Mouse (Mus musculus): ENCODE data around the gene Hnf1a. TPM values are rescaled to one million over a fixed set of nuclear protein-coding genes. Genes with fewer than 3 reads are reported as not detected.

Hnf1a gene
- total RNA-seq (2014; rRNA removed): not detected in 2 replicates
- not detected in 2 replicates for polyA plus RNA-seq (2015; fragmentation: Nextera tagmentation; extraction: Ambion mirVana)

- no peak within 1 kb of the TSS for H3K27ac ChIP-seq (ENCODE audit: low read depth, low read length)
- DNase-seq: no peak
- H3K9me3 ChIP-seq (ENCODE audit: low read length): no peaks in the 10 kb centered on the region
- H3K4me3 ChIP-seq (ENCODE audit: low read depth, low read length): no peak within 1 kb of the TSS
- no peak within 1 kb of the TSS for H3K4me2 ChIP-seq (ENCODE audit: low read depth)
- H3K4me1 ChIP-seq (ENCODE audit: insufficient read depth): no peaks in the 10 kb centered on the region
- H3K9ac ChIP-seq: no peak within 1 kb of the TSS
- no peak for ATAC-seq
- H3K27me3 ChIP-seq (ENCODE audit: insufficient read depth, low read length): no peaks in the 10 kb centered on the region
- 86% methylated on average over 17 of the region's 17 CpGs for WGBS
- no peak for TF ChIP-seq CTCF (IDR thresholded peaks at IDR 0.05; ENCODE audit: low read depth)
- H3K36me3 ChIP-seq (ENCODE audit: insufficient read depth): no peaks in the 10 kb centered on the region
These were observed at the start of gene Hnf1a for GRCm38 (mm10) chr5:114970824-114971227. Hnf1a (minus strand) TSS chr5:114971094.

DNA sequence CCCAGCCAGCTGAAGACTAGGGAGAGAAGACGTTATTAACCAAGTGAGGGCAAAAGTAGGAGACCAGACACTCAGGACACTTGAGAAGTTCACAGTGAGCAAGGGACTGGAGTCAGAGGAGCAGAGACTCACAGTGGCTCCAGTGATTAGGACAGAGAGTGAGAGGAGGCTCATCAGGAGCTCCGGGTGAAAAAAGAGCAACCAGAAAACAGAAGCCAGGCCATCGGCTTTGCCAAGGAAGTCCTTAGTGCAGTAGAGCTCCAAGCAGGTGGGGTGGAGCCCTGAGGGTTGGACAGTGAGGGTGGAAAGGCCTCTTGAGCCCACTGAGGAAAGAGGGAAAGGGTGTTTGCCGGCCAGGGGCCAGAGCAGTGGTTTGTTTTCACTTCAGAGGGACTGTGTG is 47.9 kb upstream of the Hnf1a start:
- no peak for TF ChIP-seq CTCF (IDR thresholded peaks at IDR 0.05; ENCODE audit: low read depth)
- no peaks in the 10 kb centered on the region for H3K9me3 ChIP-seq (ENCODE audit: low read length)
- ATAC-seq: no peak
- 73% methylated on average over 4 of the region's 4 CpGs for WGBS
- no peaks in the 10 kb centered on the region for H3K36me3 ChIP-seq (ENCODE audit: insufficient read depth)
- no peak overlapping the region for H3K4me2 ChIP-seq (ENCODE audit: low read depth)
- H3K9ac ChIP-seq: no peak overlapping the region
- no peaks in the 10 kb centered on the region for H3K4me1 ChIP-seq (ENCODE audit: insufficient read depth)
- DNase-seq: no peak
- H3K27ac ChIP-seq (ENCODE audit: low read depth, low read length): no peak overlapping the region
- no peak overlapping the region for H3K4me3 ChIP-seq (ENCODE audit: low read depth, low read length)
- H3K27me3 ChIP-seq (ENCODE audit: insufficient read depth, low read length): no peaks in the 10 kb centered on the region

- Histone ChIP-seq H3K4me3 (ENCODE audit: low read depth, low read length) (no peak overlapping the region), H3K4me2 (ENCODE audit: low read depth) (no peak overlapping the region), H3K27ac (ENCODE audit: low read depth, low read length) (no peak overlapping the region), H3K9me3 (ENCODE audit: low read length) (no peaks in the 10 kb centered on the region), H3K27me3 (ENCODE audit: insufficient read depth, low read length) (no peaks in the 10 kb centered on the region), H3K4me1 (ENCODE audit: insufficient read depth) (peaks cover 3% of the 10 kb centered on the region; the same call in 1 of the 2 replicates), H3K9ac (no peak overlapping the region), H3K36me3 (ENCODE audit: insufficient read depth) (no peaks in the 10 kb centered on the region)
- no peak for TF ChIP-seq CTCF (IDR thresholded peaks at IDR 0.05; ENCODE audit: low read depth)
- DNase-seq (no peak), ATAC-seq (no peak)
- whole genome bisulfite sequencing: 68% methylated on average over 2 of the region's 2 CpGs
These were observed 47.4 kb upstream of the Hnf1a start for GRCm38 (mm10) chr5:115018270-115018669.

- no peak for DNase-seq
- WGBS: 38% methylated on average over 4 of the region's 4 CpGs
- Histone ChIP-seq H3K27ac (ENCODE audit: low read depth, low read length) (no peak overlapping the region), H3K9ac (no peak overlapping the region), H3K4me1 (ENCODE audit: insufficient read depth) (peaks cover 11% of the 10 kb centered on the region; the same call in 1 of the 2 replicates), H3K4me2 (ENCODE audit: low read depth) (no peak overlapping the region), H3K9me3 (ENCODE audit: low read length) (no peaks in the 10 kb centered on the region), H3K27me3 (ENCODE audit: insufficient read depth, low read length) (no peaks in the 10 kb centered on the region), H3K36me3 (ENCODE audit: insufficient read depth) (no peaks in the 10 kb centered on the region), H3K4me3 (ENCODE audit: low read depth, low read length) (no peak overlapping the region)
- TF ChIP-seq CTCF (IDR thresholded peaks at IDR 0.05; ENCODE audit: low read depth): no peak
- no peak for ATAC-seq
These were observed 44.2 kb upstream of the Hnf1a start for GRCm38 (mm10) chr5:115015121-115015520.

- Histone ChIP-seq H3K4me3 (ENCODE audit: low read depth, low read length) (no peak overlapping the region), H3K9ac (no peak overlapping the region), H3K36me3 (ENCODE audit: insufficient read depth) (no peaks in the 10 kb centered on the region), H3K27me3 (ENCODE audit: insufficient read depth, low read length) (no peaks in the 10 kb centered on the region), H3K9me3 (ENCODE audit: low read length) (no peaks in the 10 kb centered on the region), H3K4me2 (ENCODE audit: low read depth) (no peak overlapping the region), H3K27ac (ENCODE audit: low read depth, low read length) (no peak overlapping the region), H3K4me1 (ENCODE audit: insufficient read depth) (peaks cover 11% of the 10 kb centered on the region; the same call in 1 of the 2 replicates)
- ATAC-seq (no peak), DNase-seq (no peak)
- no peak for TF ChIP-seq CTCF (IDR thresholded peaks at IDR 0.05; ENCODE audit: low read depth)
- WGBS: 47% methylated on average over 1 of the region's 1 CpGs
These were observed 43.7 kb upstream of the Hnf1a start for GRCm38 (mm10) chr5:115014570-115014969.

DNA sequence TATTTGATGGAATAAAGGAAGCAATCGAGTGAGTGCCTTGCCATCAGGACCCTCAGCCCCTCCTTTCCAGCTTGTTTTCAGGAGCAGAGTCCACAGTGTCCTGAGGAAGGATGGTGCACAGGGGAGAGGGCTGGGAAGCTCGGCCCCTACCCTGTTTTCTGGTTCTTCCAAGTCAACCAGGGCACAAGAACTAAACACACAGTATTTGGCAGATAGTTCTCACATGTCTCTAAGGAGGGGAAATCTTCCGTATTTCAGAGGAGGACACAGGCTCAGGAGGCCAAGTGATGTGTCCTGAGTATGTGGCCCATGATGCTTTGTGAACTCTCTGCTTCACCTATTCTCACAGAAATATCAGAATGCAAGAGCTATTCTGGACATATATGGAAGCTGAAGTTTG is 42.5 kb upstream of the Hnf1a start:
- 68% methylated on average over 3 of the region's 3 CpGs for WGBS
- no peak for TF ChIP-seq CTCF (IDR thresholded peaks at IDR 0.05; ENCODE audit: low read depth)
- no peak overlapping the region for H3K9ac ChIP-seq

GRCm38 (mm10) chr5:115011519-115012261 is 40.8 kb upstream of the Hnf1a start:
- peak overlapping the region; percentile 92 for H3K9ac ChIP-seq
- H3K4me1 ChIP-seq (ENCODE audit: insufficient read depth): peaks cover 11% of the 10 kb centered on the region; the same call in 1 of the 2 replicates
- H3K27me3 ChIP-seq (ENCODE audit: insufficient read depth, low read length): no peaks in the 10 kb centered on the region
- peak overlapping the region; percentile 97 for H3K27ac ChIP-seq (ENCODE audit: low read depth, low read length)
- peak overlapping the region; percentile 90 for H3K4me2 ChIP-seq (ENCODE audit: low read depth)
- DNase-seq (peak; percentile 50), ATAC-seq (peak; percentile 36)
- H3K9me3 ChIP-seq (ENCODE audit: low read length): no peaks in the 10 kb centered on the region
- TF ChIP-seq CTCF (IDR thresholded peaks at IDR 0.05; ENCODE audit: low read depth): peak; percentile 20; the same call in 1 of the 2 replicates
- under 1% methylated on average over 58 of the region's 63 CpGs for WGBS
- H3K4me3 ChIP-seq (ENCODE audit: low read depth, low read length): peak overlapping the region; percentile 97
- H3K36me3 ChIP-seq (ENCODE audit: insufficient read depth): no peaks in the 10 kb centered on the region

More for the DNA sequence above, 42.5 kb upstream of the Hnf1a start:
- ATAC-seq (no peak), DNase-seq (no peak)
- Histone ChIP-seq H3K27me3 (ENCODE audit: insufficient read depth, low read length) (no peaks in the 10 kb centered on the region), H3K36me3 (ENCODE audit: insufficient read depth) (no peaks in the 10 kb centered on the region), H3K9me3 (ENCODE audit: low read length) (no peaks in the 10 kb centered on the region), H3K4me2 (ENCODE audit: low read depth) (peak overlapping the region; percentile 90; the same call in 1 of the 2 replicates), H3K4me3 (ENCODE audit: low read depth, low read length) (no peak overlapping the region), H3K4me1 (ENCODE audit: insufficient read depth) (peaks cover 11% of the 10 kb centered on the region; the same call in 1 of the 2 replicates), H3K27ac (ENCODE audit: low read depth, low read length) (no peak overlapping the region)
